Mouse (Mus musculus) midbrain, embryonic 14.5 days (tissue): ENCODE measurements around the gene Pcbp2. TPM values are rescaled to one million over a fixed set of nuclear protein-coding genes. Genes with fewer than 3 reads are reported as not detected.

ENCODE experiments used
- ATAC-seq: fragments of 200-750 bp; cut with Nextera tagmentation; 2 replicates; pipeline ENCODE4 v1.8.0; 2017; ENCODE audit warnings: moderate number of reproducible peaks, moderate library complexity; ENCODE audit not compliant: low FRiP score, low TSS enrichment
- DNase-seq: peaks from one replicate; pipeline ENCODE4 v3.0.0-alpha.2; 2015
- H3K27ac ChIP-seq: fragments of 300-500 bp; sonication (generic); replicated peaks from 2 replicates; pipeline ENCODE4 v1.5.1; 2014; ENCODE audit warnings: mild to moderate bottlenecking, low read depth, low read length, moderate library complexity
- H3K27me3 ChIP-seq: fragments of 300-500 bp; sonication (generic); 2 replicates; pipeline ENCODE4 v1.6.1; 2014; ENCODE audit warnings: low read length, control low read depth, mixed read lengths; ENCODE audit not compliant: control insufficient read depth, insufficient read depth
- H3K36me3 ChIP-seq: fragments of 300-500 bp; sonication (generic); 2 replicates; pipeline ENCODE4 v1.6.1; 2014; ENCODE audit warnings: low read length, control low read depth; ENCODE audit not compliant: control insufficient read depth, insufficient read depth
- H3K4me1 ChIP-seq: fragments of 300-500 bp; sonication (generic); 2 replicates; pipeline ENCODE4 v1.6.1; 2014; ENCODE audit warnings: mild to moderate bottlenecking, antibody characterized with exemption, low read length, control low read depth; ENCODE audit not compliant: control insufficient read depth, insufficient read depth
- H3K4me2 ChIP-seq: fragments of 300-500 bp; sonication (generic); 2 replicates; pipeline ENCODE4 v1.6.1; 2014; ENCODE audit warnings: mild to moderate bottlenecking, low read length, moderate library complexity
- H3K4me3 ChIP-seq: fragments of 300-500 bp; sonication (generic); replicated peaks from 2 replicates; pipeline ENCODE4 v1.5.1; 2014; ENCODE audit warnings: low read depth, low read length
- H3K9ac ChIP-seq: fragments of 300-500 bp; sonication (generic); replicated peaks from 2 replicates; pipeline ENCODE4 v1.6.1; 2014; ENCODE audit warnings: mild to moderate bottlenecking, low read length, moderate library complexity
- H3K9me3 ChIP-seq: fragments of 300-500 bp; sonication (generic); 2 replicates; pipeline ENCODE4 v1.6.1; 2016; ENCODE audit warnings: low read length, control low read depth, mixed read lengths; ENCODE audit not compliant: control insufficient read depth
- WGBS: fragments of 180-500 bp; shearing (Covaris S2); extraction: QIAGEN DNeasy Blood & Tissue Kit; methylation state at CpG from one replicate; pipeline ENCODE4 v1.1.7; 2014; 5-methylcytosine and 5-hydroxymethylcytosine counted together
- polyA plus RNA-seq: library from polyadenylated mRNA; unstranded; fragments of >200 nt; fragmentation: Nextera tagmentation; extraction: Ambion mirVana; gene quantifications from 2 replicates; pipeline ENCODE4 v1.2.1, GENCODE M21; 2014

Gene Pcbp2
- 187 TPM in 2 replicates for polyA plus RNA-seq

- ATAC-seq: peak; percentile 98
These were observed at the start of gene Pcbp2 for GRCm38 (mm10) chr15:102470183-102470604. Pcbp2 (plus strand) TSS chr15:102470539.

GRCm38 (mm10) chr15:102420986-102421385 lies 49.4 kb upstream of the Pcbp2 start:
- H3K36me3 ChIP-seq: peaks cover 11% of the 10 kb centered on the region
- H3K27me3 ChIP-seq: no peaks in the 10 kb centered on the region
- no peak overlapping the region for H3K27ac ChIP-seq
- no peak overlapping the region for H3K9ac ChIP-seq
- no peak for ATAC-seq
- no peak for DNase-seq
- no peak overlapping the region for H3K4me2 ChIP-seq
- no peaks in the 10 kb centered on the region for H3K9me3 ChIP-seq
- H3K4me1 ChIP-seq: no peaks in the 10 kb centered on the region
- H3K4me3 ChIP-seq: no peak overlapping the region
- WGBS: 61% methylated on average over 1 of the region's 1 CpGs

More at GRCm38 (mm10) chr15:102470183-102470604, at the start of gene Pcbp2:
- H3K36me3 ChIP-seq: peaks cover 20% of the 10 kb centered on the region
- no peaks in the 10 kb centered on the region for H3K27me3 ChIP-seq
- peak within 1 kb of the TSS; percentile 75 for H3K4me2 ChIP-seq
- peak; percentile 99 for DNase-seq
- peak within 1 kb of the TSS; percentile 89 for H3K9ac ChIP-seq
- WGBS: under 1% methylated on average over 38 of the region's 40 CpGs
- peak within 1 kb of the TSS; percentile 76 for H3K4me3 ChIP-seq
- no peaks in the 10 kb centered on the region for H3K9me3 ChIP-seq
- H3K4me1 ChIP-seq: peaks cover 10% of the 10 kb centered on the region; the same call in 1 of the 2 replicates
- peak within 1 kb of the TSS; percentile 95 for H3K27ac ChIP-seq

- Histone ChIP-seq H3K9ac (no peak overlapping the region), H3K4me2 (no peak overlapping the region), H3K27ac (no peak overlapping the region), H3K27me3 (no peaks in the 10 kb centered on the region), H3K36me3 (peaks cover 16% of the 10 kb centered on the region), H3K4me3 (no peak overlapping the region), H3K9me3 (no peaks in the 10 kb centered on the region), H3K4me1 (no peaks in the 10 kb centered on the region)
- peak; percentile 88 for DNase-seq
- no peak for ATAC-seq
- 63% methylated on average over 3 of the region's 3 CpGs for WGBS
These were observed 48.9 kb upstream of the Pcbp2 start for GRCm38 (mm10) chr15:102421437-102421836.

GRCm38 (mm10) chr15:102423602-102424240 lies 46.6 kb upstream of the Pcbp2 start:
- Histone ChIP-seq H3K4me2 (no peak overlapping the region), H3K4me1 (no peaks in the 10 kb centered on the region), H3K27ac (no peak overlapping the region), H3K36me3 (peaks cover 23% of the 10 kb centered on the region), H3K9me3 (no peaks in the 10 kb centered on the region), H3K4me3 (no peak overlapping the region), H3K9ac (no peak overlapping the region), H3K27me3 (no peaks in the 10 kb centered on the region)
- ATAC-seq: no peak
- WGBS: 95% methylated on average over 2 of the region's 2 CpGs
- DNase-seq: no peak

GRCm38 (mm10) chr15:102424657-102425056 lies 45.7 kb upstream of the Pcbp2 start:
- ATAC-seq: no peak
- DNase-seq: no peak
- no peak overlapping the region for H3K27ac ChIP-seq
- no peaks in the 10 kb centered on the region for H3K4me1 ChIP-seq
- H3K9me3 ChIP-seq: no peaks in the 10 kb centered on the region
- H3K27me3 ChIP-seq: no peaks in the 10 kb centered on the region
- H3K36me3 ChIP-seq: peaks cover 32% of the 10 kb centered on the region
- no peak overlapping the region for H3K4me3 ChIP-seq
- WGBS: 88% methylated on average over 2 of the region's 2 CpGs
- no peak overlapping the region for H3K4me2 ChIP-seq
- no peak overlapping the region for H3K9ac ChIP-seq

GRCm38 (mm10) chr15:102426963-102427362 lies 43.4 kb upstream of the Pcbp2 start:
- H3K4me3 ChIP-seq: no peak overlapping the region
- H3K9ac ChIP-seq: no peak overlapping the region
- no peaks in the 10 kb centered on the region for H3K9me3 ChIP-seq
- 100% methylated on average over 1 of the region's 1 CpGs for whole genome bisulfite sequencing
- H3K27ac ChIP-seq: no peak overlapping the region
- no peaks in the 10 kb centered on the region for H3K27me3 ChIP-seq
- no peaks in the 10 kb centered on the region for H3K4me1 ChIP-seq
- no peak for ATAC-seq
- H3K4me2 ChIP-seq: no peak overlapping the region
- DNase-seq: no peak
- peaks cover 55% of the 10 kb centered on the region for H3K36me3 ChIP-seq

GRCm38 (mm10) chr15:102432046-102432445 lies 38.3 kb upstream of the Pcbp2 start:
- no peak overlapping the region for H3K27ac ChIP-seq
- no peak overlapping the region for H3K4me2 ChIP-seq
- H3K4me1 ChIP-seq: no peaks in the 10 kb centered on the region
- no peaks in the 10 kb centered on the region for H3K27me3 ChIP-seq
- H3K36me3 ChIP-seq: peaks cover 68% of the 10 kb centered on the region
- ATAC-seq (no peak), DNase-seq (no peak)
- WGBS: 98% methylated on average over 1 of the region's 1 CpGs
- H3K9ac ChIP-seq: no peak overlapping the region
- no peaks in the 10 kb centered on the region for H3K9me3 ChIP-seq
- H3K4me3 ChIP-seq: no peak overlapping the region

GRCm38 (mm10) chr15:102433173-102433572 lies 37.2 kb upstream of the Pcbp2 start:
- no peak for DNase-seq
- Histone ChIP-seq H3K27ac (no peak overlapping the region), H3K9ac (no peak overlapping the region), H3K27me3 (no peaks in the 10 kb centered on the region), H3K4me2 (no peak overlapping the region), H3K36me3 (peaks cover 74% of the 10 kb centered on the region), H3K4me3 (no peak overlapping the region), H3K9me3 (no peaks in the 10 kb centered on the region), H3K4me1 (no peaks in the 10 kb centered on the region)
- 99% methylated on average over 4 of the region's 4 CpGs for WGBS
- no peak for ATAC-seq

- 0 out of 2 replicates have a peak, but pooled peaks cover 8% of the 10 kb centered on the region for H3K36me3 ChIP-seq
- H3K27me3 ChIP-seq: no peaks in the 10 kb centered on the region
- H3K4me2 ChIP-seq: no peak overlapping the region
- no peak overlapping the region for H3K4me3 ChIP-seq
- no peaks in the 10 kb centered on the region for H3K9me3 ChIP-seq
- DNase-seq (peak; percentile 90), ATAC-seq (no peak)
- H3K9ac ChIP-seq: no peak overlapping the region
- no peak overlapping the region for H3K27ac ChIP-seq
- WGBS: 47% methylated on average over 2 of the region's 2 CpGs
- no peaks in the 10 kb centered on the region for H3K4me1 ChIP-seq
These were observed 27.8 kb upstream of the Pcbp2 start for GRCm38 (mm10) chr15:102442490-102442889.
